Mouse (Mus musculus) retina, postnatal 7 days (tissue): ENCODE measurements around the gene Taf8.
"Not testable (repeated sequence)": the region's sequence is repeated elsewhere in the genome, so short reads cannot be mapped to it uniquely, and the experiment has no call there.

Source experiments
- DNase-seq: peaks from one replicate; pipeline ENCODE4 v3.0.0-alpha.2; 2012; ENCODE audit warnings: low read depth, low spot score

Taf8 gene

GRCm38 (mm10) chr17:47518205-47518604 lies 16.1 kb upstream of the Taf8 start:
- DNase-seq: no peak

GRCm38 (mm10) chr17:47516232-47516631 lies 14.1 kb upstream of the Taf8 start:
- DNase-seq: no peak

GRCm38 (mm10) chr17:47515180-47515844 lies 13.2 kb upstream of the Taf8 start:
- DNase-seq: no peak

- no peak for DNase-seq
Observed at GRCm38 (mm10) chr17:47512956-47513775, 11.1 kb upstream of the Taf8 start.

- peak; percentile 92 for DNase-seq
Observed at GRCm38 (mm10) chr17:47511111-47512020, 9.3 kb upstream of the Taf8 start.

GRCm38 (mm10) chr17:47509031-47509705 lies 7.1 kb upstream of the Taf8 start:
- no peak for DNase-seq

GRCm38 (mm10) chr17:47508012-47508608 lies 6.0 kb upstream of the Taf8 start:
- no peak for DNase-seq

GRCm38 (mm10) chr17:47507523-47507922 lies 5.4 kb upstream of the Taf8 start:
- no peak for DNase-seq

- DNase-seq: no peak
Observed at GRCm38 (mm10) chr17:47506697-47507096, 4.6 kb upstream of the Taf8 start.

GRCm38 (mm10) chr17:47506042-47506441 lies 4.0 kb upstream of the Taf8 start:
- no peak for DNase-seq

- no peak for DNase-seq
Observed at GRCm38 (mm10) chr17:47505566-47505965, 3.5 kb upstream of the Taf8 start.

GRCm38 (mm10) chr17:47504941-47505346 lies 2.9 kb upstream of the Taf8 start, which contains the start of gene Ccnd3:
TSS of gene Ccnd3 (plus strand) at chr17:47505051.
- DNase-seq: no peak

GRCm38 (mm10) chr17:47504228-47504627 lies 2.1 kb upstream of the Taf8 start:
- no peak for DNase-seq

- DNase-seq: no peak
Observed at GRCm38 (mm10) chr17:47503689-47504088, 1.6 kb upstream of the Taf8 start.

GRCm38 (mm10) chr17:47502707-47503045 lies 584 bp upstream of the Taf8 start:
- not testable (repeated sequence) for DNase-seq

- DNase-seq: no peak
Observed at GRCm38 (mm10) chr17:47501531-47501930, 561 bp downstream of the Taf8 start.

- no peak for DNase-seq
Observed at GRCm38 (mm10) chr17:47494132-47494531, 8.0 kb downstream of the Taf8 start.

GRCm38 (mm10) chr17:47493653-47494052 lies 8.4 kb downstream of the Taf8 start:
- DNase-seq: no peak

GRCm38 (mm10) chr17:47492731-47493130 lies 9.4 kb downstream of the Taf8 start:
- DNase-seq: no peak

- no peak for DNase-seq
Observed at GRCm38 (mm10) chr17:47490791-47491190, 11.3 kb downstream of the Taf8 start.

GRCm38 (mm10) chr17:47485791-47486190 lies 16.3 kb downstream of the Taf8 start:
- DNase-seq: no peak
